In genomic region chr8:70353194-70353817, GRCm38 (mm10) we compare ENCODE assay signal across 8 mouse cellular contexts. TPM values are rescaled to one million over a fixed set of nuclear protein-coding genes. Genes with fewer than 3 reads are reported as not detected.
A peak's percentile ranks its signal among the peaks of the same experiment; 100 is the strongest.
DNase-seq lines count a peak whose midpoint lies in the region; ATAC-seq and TF ChIP-seq lines count a peak whose summit lies in the region.

Gene Upf1, minus strand, starts transcription at chr8:70353278.

- peaks cover 87% of the 10 kb centered on the region for H3K4me1 ChIP-seq in erythroblast, embryonic 14.5 days (ENCODE audit: control insufficient read depth)
- H3K4me1 ChIP-seq in heart, embryonic 11.5 days (ENCODE audit: control insufficient read depth, insufficient read depth, low read length) = peaks cover 34% of the 10 kb centered on the region
- H3K4me1 ChIP-seq in kidney, embryonic 16.5 days (ENCODE audit: insufficient read depth, low read length) = peaks cover 36% of the 10 kb centered on the region
- peaks cover 36% of the 10 kb centered on the region for H3K4me1 ChIP-seq in liver, adult 2 months (ENCODE audit: control insufficient read depth, insufficient read depth, low read length)

- TF ChIP-seq CTCF in C2C12 (IDR thresholded peaks at IDR 0.05; ENCODE audit: control insufficient read depth, insufficient read depth, insufficient read length) = no peak
- no peak for TF ChIP-seq CTCF in brain, embryonic 14.5 days (IDR thresholded peaks at IDR 0.05; ENCODE audit: borderline replicate concordance, extremely low read depth, insufficient read depth, insufficient read length)
- no peak for TF ChIP-seq CTCF in liver, adult 2 months (IDR thresholded peaks at IDR 0.05; ENCODE audit: low read depth, low read length)

- H3ac ChIP-seq in C2C12 (ENCODE audit: control insufficient read depth, insufficient read length, low read depth) (peak within 1 kb of the TSS; percentile 81), myocyte (ENCODE audit: control insufficient read depth, insufficient read length) (peak within 1 kb of the TSS; percentile 70)

- peak; percentile 57 for TF ChIP-seq POLR2A in brain, embryonic 14.5 days (IDR thresholded peaks at IDR 0.05; ENCODE audit: borderline replicate concordance, extremely low read depth, insufficient read depth, insufficient read length, poor library complexity, severe bottlenecking)
- peak; percentile 54; the same call in 1 of the 2 replicates for TF ChIP-seq POLR2A in liver, adult 2 months (IDR thresholded peaks at IDR 0.05; ENCODE audit: extremely low read depth, insufficient read depth, low read length)
- peak; percentile 96 for TF ChIP-seq POLR2A in myocyte (IDR thresholded peaks at IDR 0.05; ENCODE audit: insufficient read length, low read depth)

- H3K9me3 ChIP-seq in erythroblast, embryonic 14.5 days (ENCODE audit: control insufficient read depth, low read length) = peaks cover 2% of the 10 kb centered on the region; the same call in 1 of the 2 replicates
- no peaks in the 10 kb centered on the region for H3K9me3 ChIP-seq in heart, embryonic 11.5 days (replicated peaks; ENCODE audit: control insufficient read depth, low read length)
- H3K9me3 ChIP-seq in kidney, embryonic 16.5 days (ENCODE audit: low read length) = no peaks in the 10 kb centered on the region

- under 1% methylated on average over 57 of the region's 69 CpGs for WGBS in heart, embryonic 11.5 days (ENCODE audit: insufficient replicate concordance)
- WGBS in kidney, embryonic 16.5 days = under 1% methylated on average over 51 of the region's 69 CpGs
- under 1% methylated on average over 69 of the region's 69 CpGs for WGBS in liver, adult 2 months

- H3K27me3 ChIP-seq in C2C12 (ENCODE audit: control insufficient read depth, insufficient read depth, insufficient read length) (no peaks in the 10 kb centered on the region), myocyte (ENCODE audit: control insufficient read depth, insufficient read depth, insufficient read length) (no peaks in the 10 kb centered on the region)
- no peaks in the 10 kb centered on the region for H3K27me3 ChIP-seq in erythroblast, embryonic 14.5 days (ENCODE audit: control insufficient read depth)
- no peaks in the 10 kb centered on the region for H3K27me3 ChIP-seq in heart, embryonic 11.5 days (ENCODE audit: control insufficient read depth, insufficient read depth, low read length)
- H3K27me3 ChIP-seq in kidney, embryonic 16.5 days (ENCODE audit: insufficient read depth, low read length) = no peaks in the 10 kb centered on the region
- H3K27me3 ChIP-seq in liver, adult 2 months (ENCODE audit: control insufficient read depth, insufficient read depth, low read length) = no peaks in the 10 kb centered on the region
- no peaks in the 10 kb centered on the region for H3K27me3 ChIP-seq in splenic B cell, adult 2 months (ENCODE audit: control insufficient read depth, insufficient read depth, low read length, poor library complexity, severe bottlenecking)

- H3K36me3 ChIP-seq in C2C12 (ENCODE audit: control insufficient read depth, insufficient read depth) (peaks cover 6% of the 10 kb centered on the region), myocyte (ENCODE audit: control insufficient read depth, insufficient read depth) (no peaks in the 10 kb centered on the region)
- peaks cover 39% of the 10 kb centered on the region for H3K36me3 ChIP-seq in erythroblast, embryonic 14.5 days (ENCODE audit: control insufficient read depth)
- H3K36me3 ChIP-seq in heart, embryonic 11.5 days (ENCODE audit: control insufficient read depth, insufficient read depth, low read length) = peaks cover 7% of the 10 kb centered on the region
- peaks cover 3% of the 10 kb centered on the region for H3K36me3 ChIP-seq in kidney, embryonic 16.5 days (ENCODE audit: insufficient read depth, low read length)
- H3K36me3 ChIP-seq in liver, adult 2 months (ENCODE audit: control insufficient read depth, insufficient read depth, low read length) = no peaks in the 10 kb centered on the region
- no peaks in the 10 kb centered on the region; the same call in 1 of the 2 replicates for H3K36me3 ChIP-seq in splenic B cell, adult 2 months (ENCODE audit: control insufficient read depth, insufficient read depth, low read length, poor library complexity, severe bottlenecking)

- peak within 1 kb of the TSS; percentile 91 for H3K27ac ChIP-seq in heart, embryonic 11.5 days (ENCODE audit: low read depth, low read length)
- peak within 1 kb of the TSS; percentile 76 for H3K27ac ChIP-seq in kidney, embryonic 16.5 days (ENCODE audit: low read length)
- peak within 1 kb of the TSS; percentile 46 for H3K27ac ChIP-seq in liver, adult 2 months (replicated peaks; ENCODE audit: insufficient read depth, low read depth, low read length)

- H3K4me3 ChIP-seq in C2C12 (ENCODE audit: insufficient read depth, poor library complexity, severe bottlenecking) (peak within 1 kb of the TSS; percentile 90), myocyte (peak within 1 kb of the TSS; percentile 59)
- H3K4me3 ChIP-seq in erythroblast, embryonic 14.5 days (replicated peaks) = peak within 1 kb of the TSS; percentile 89
- H3K4me3 ChIP-seq in heart, embryonic 11.5 days (ENCODE audit: low read depth, low read length) = peak within 1 kb of the TSS; percentile 94
- peak within 1 kb of the TSS; percentile 72 for H3K4me3 ChIP-seq in kidney, embryonic 16.5 days (ENCODE audit: low read length)
- H3K4me3 ChIP-seq in liver, adult 2 months (ENCODE audit: insufficient read depth, low read depth, low read length) = peak within 1 kb of the TSS; percentile 96

- H3K79me2 ChIP-seq in C2C12 (ENCODE audit: control insufficient read depth, insufficient read depth) = peaks cover 47% of the 10 kb centered on the region
- peaks cover 46% of the 10 kb centered on the region; the same call in 1 of the 2 replicates for H3K79me2 ChIP-seq in liver, adult 2 months (ENCODE audit: control insufficient read depth, insufficient read depth, low read length)
- peaks cover 46% of the 10 kb centered on the region for H3K79me2 ChIP-seq in myocyte (ENCODE audit: control insufficient read depth, insufficient read depth)

- H3K4me2 ChIP-seq in heart, embryonic 11.5 days = peak within 1 kb of the TSS; percentile 98
- H3K4me2 ChIP-seq in kidney, embryonic 16.5 days (replicated peaks; ENCODE audit: low read depth, low read length) = peak within 1 kb of the TSS; percentile 91
- peak within 1 kb of the TSS; percentile 99 for H3K4me2 ChIP-seq in myocyte (ENCODE audit: low read depth)

- ATAC-seq in heart, embryonic 11.5 days (replicated peaks; ENCODE audit: insufficient number of reproducible peaks, low FRiP score, low TSS enrichment) = peak; percentile 88
- ATAC-seq in kidney, embryonic 16.5 days (ENCODE audit: low FRiP score, low TSS enrichment) = peak; percentile 89

- peak; percentile 99 for DNase-seq in brain, embryonic 14.5 days (ENCODE audit: low read depth)
- DNase-seq in liver, adult 2 months (ENCODE audit: extremely low read depth, low read depth, low spot score) = peak; percentile 86
- peak; percentile 100 for DNase-seq in splenic B cell, adult 2 months (ENCODE audit: low read depth, low spot score)

- H3K79me3 ChIP-seq in C2C12 (ENCODE audit: low read depth) = peaks cover 45% of the 10 kb centered on the region

- H3K9ac ChIP-seq in heart, embryonic 11.5 days (ENCODE audit: low read depth, low read length) = peak within 1 kb of the TSS; percentile 98
- H3K9ac ChIP-seq in kidney, embryonic 16.5 days (replicated peaks; ENCODE audit: low read length) = peak within 1 kb of the TSS; percentile 84
- peak within 1 kb of the TSS; percentile 99 for H3K9ac ChIP-seq in liver, adult 2 months (ENCODE audit: low read depth, low read length)

TF ChIP-seq in C2C12, 6 proteins besides CTCF, POLR2A, EP300 and RAD21:
- no peak for TF ChIP-seq FOSL1 (IDR thresholded peaks at IDR 0.05; ENCODE audit: insufficient read depth, low read length, poor library complexity, severe bottlenecking)
- no peak for TF ChIP-seq MYOD1 (IDR thresholded peaks at IDR 0.05; ENCODE audit: control insufficient read depth, insufficient read length, low read depth)
- no peak for TF ChIP-seq MAX (IDR thresholded peaks at IDR 0.05)
- no peak for TF ChIP-seq CEBPB (IDR thresholded peaks at IDR 0.05; ENCODE audit: low read depth)
- TF ChIP-seq USF1 (IDR thresholded peaks at IDR 0.05; ENCODE audit: low read depth) = no peak
- no peak for TF ChIP-seq MYOG (IDR thresholded peaks at IDR 0.05; ENCODE audit: control insufficient read depth, extremely low read depth, insufficient read length)

TF ChIP-seq in myocyte, 11 proteins besides CTCF, POLR2A, EP300 and RAD21:
- TF ChIP-seq MYOD1 (IDR thresholded peaks at IDR 0.05; ENCODE audit: control insufficient read depth in 1 of 3, insufficient read length in 2 of 3, low read depth in 2 of 3) (peak in 2 of 3 experiments; percentile 32 to 68), TCF12 (IDR thresholded peaks at IDR 0.05; ENCODE audit: insufficient read depth, poor library complexity, severe bottlenecking) (no peak), REST (IDR thresholded peaks at IDR 0.05; ENCODE audit: insufficient read depth, insufficient read length) (no peak), MYOG (IDR thresholded peaks at IDR 0.05; ENCODE audit: control insufficient read depth in 1 of 3, insufficient read depth in 1 of 3, insufficient read length in 2 of 3, low read depth in 2 of 3) (peak in 2 of 3 experiments; percentile 11 to 39), SRF (IDR thresholded peaks at IDR 0.05; ENCODE audit: control insufficient read depth, insufficient read length, low read depth) (peak; percentile 65), POLR2AphosphoS2 (IDR thresholded peaks at IDR 0.05; ENCODE audit: insufficient read length, low read depth) (peak; percentile 97), USF1 (IDR thresholded peaks at IDR 0.05; ENCODE audit: low read depth) (no peak)

RNA-seq across cellular contexts. Expression of gene Upf1, which starts in this region (rescaled TPM):
- polyA plus RNA-seq in C2C12 (2012; fragmentation: generic; extraction: Trizol) = 47.2 TPM
- polyA plus RNA-seq in brain, embryonic 14.5 days (2012; rRNA removed) = 20.5 and 40.3 TPM in 2 replicates
- 18.7 and 18.9 TPM in 2 replicates for polyA plus RNA-seq in erythroblast, embryonic 14.5 days (2012)
- polyA plus RNA-seq in heart, embryonic 11.5 days (2014; fragmentation: Nextera tagmentation; extraction: Ambion mirVana) = 14.0 and 17.2 TPM in 2 replicates
- 10.6 and 10.9 TPM in 2 replicates for polyA plus RNA-seq in kidney, embryonic 16.5 days (2015; fragmentation: Nextera tagmentation; extraction: Ambion mirVana)
- total RNA-seq in liver, adult 2 months (2014; rRNA removed) = 19.0 and 26.3 TPM in 2 replicates
- 20.3 and 22.3 TPM in 2 replicates for polyA plus RNA-seq in liver, adult 2 months (2012; rRNA removed)
- polyA plus RNA-seq in myocyte (2012; fragmentation: generic; extraction: Trizol) = 35.8 TPM

Comparison
In these comparisons a context has a peak if more than half of its experiments do, and no peak if none do; other contexts are left out.
1. Peak in every context shown above with its lines: DNase-seq, ATAC-seq, H3K4me3 ChIP-seq and H3K27ac ChIP-seq.